Mouse (Mus musculus) lung, postnatal 0 days (tissue): Measurements from ENCODE around the gene Gm21954. TPM values are rescaled to one million over a fixed set of nuclear protein-coding genes. Genes with fewer than 3 reads are reported as not detected.

Experiments used
- ATAC-seq: fragments of 200-750 bp; cut with Nextera tagmentation; 2 replicates; pipeline ENCODE4 v1.8.0; 2017; ENCODE audit warnings: moderate library complexity
- DNase-seq: peaks from one replicate; pipeline ENCODE4 v3.0.0-alpha.2; 2016; ENCODE audit warnings: low spot score
- H3K27ac ChIP-seq: fragments of 300-500 bp; sonication (generic); 2 replicates; pipeline ENCODE4 v1.5.1; 2014; ENCODE audit warnings: antibody characterized with exemption, mild to moderate bottlenecking, low read length, mixed read lengths
- H3K27me3 ChIP-seq: fragments of 300-500 bp; sonication (generic); replicated peaks from 2 replicates; pipeline ENCODE4 v1.6.1; 2014; ENCODE audit warnings: low read length, mixed read lengths; ENCODE audit not compliant: insufficient read depth
- H3K36me3 ChIP-seq: fragments of 300-500 bp; sonication (generic); 2 replicates; pipeline ENCODE4 v1.6.1; 2014; ENCODE audit warnings: low read length, mixed read lengths; ENCODE audit not compliant: insufficient read depth
- H3K4me1 ChIP-seq: fragments of 300-500 bp; sonication (generic); 2 replicates; pipeline ENCODE4 v1.6.1; 2014; ENCODE audit warnings: antibody characterized with exemption, low read depth, low read length, mixed read lengths; ENCODE audit not compliant: insufficient read depth
- H3K4me2 ChIP-seq: fragments of 300-500 bp; sonication (generic); replicated peaks from 2 replicates; pipeline ENCODE4 v1.6.1; 2014; ENCODE audit warnings: low read depth, mild to moderate bottlenecking, low read length, moderate library complexity, mixed read lengths
- H3K4me3 ChIP-seq: fragments of 300-500 bp; sonication (generic); 2 replicates; pipeline ENCODE4 v1.5.1; 2014; ENCODE audit warnings: low read depth, low read length
- H3K9ac ChIP-seq: fragments of 300-500 bp; sonication (generic); replicated peaks from 2 replicates; pipeline ENCODE4 v1.6.1; 2014; ENCODE audit warnings: low read depth, mild to moderate bottlenecking
- H3K9me3 ChIP-seq: fragments of 300-500 bp; sonication (generic); 2 replicates; pipeline ENCODE4 v1.6.1; 2016; ENCODE audit warnings: low read length, mixed read lengths
- CTCF ChIP-seq: IDR thresholded peaks from 2 replicates; pipeline ENCODE4 v1.5.1; 2016; ENCODE audit warnings: antibody characterized with exemption, mild to moderate bottlenecking
- EP300 ChIP-seq: IDR thresholded peaks from 2 replicates; pipeline ENCODE4 v1.6.1; 2016; ENCODE audit warnings: antibody characterized with exemption, mild to moderate bottlenecking, control low read depth
- WGBS: fragments of 180-500 bp; shearing (Covaris S2); extraction: QIAGEN DNeasy Blood & Tissue Kit; methylation state at CpG from one replicate; pipeline ENCODE4 v1.1.7; 2014; 5-methylcytosine and 5-hydroxymethylcytosine counted together
- polyA plus RNA-seq: library from polyadenylated mRNA; unstranded; fragments of >200 nt; fragmentation: Nextera tagmentation; extraction: Ambion mirVana; gene quantifications from 2 replicates; pipeline ENCODE4 v1.2.1, GENCODE M21; 2015

Gm21954 gene
- polyA plus RNA-seq, 1 experiment from 2014 or later: not detected

DNA sequence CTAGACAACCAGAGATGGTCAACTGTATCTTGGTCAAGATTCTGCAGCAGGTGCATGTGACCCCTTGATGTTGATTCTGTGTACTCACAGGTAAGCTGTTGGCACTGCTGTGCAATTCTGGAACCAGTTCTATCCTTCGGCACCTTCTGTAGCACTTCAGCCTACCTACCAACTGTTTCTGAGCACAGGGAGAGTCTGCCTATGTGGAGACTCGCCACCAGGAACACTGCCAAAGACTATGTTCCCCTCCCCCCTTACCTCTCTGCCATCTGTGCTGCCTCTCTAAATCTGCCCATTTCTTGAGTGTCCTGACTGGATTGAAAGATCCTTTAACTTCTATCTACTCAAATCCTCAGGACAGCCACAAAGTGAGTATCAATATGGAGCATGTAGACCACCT lies 28.3 kb downstream of the Gm21954 start:
- H3K4me1 ChIP-seq: no peaks in the 10 kb centered on the region
- ATAC-seq: no peak
- TF ChIP-seq EP300: no peak
- no peak for TF ChIP-seq CTCF
- H3K4me2 ChIP-seq: no peak overlapping the region
- no peak overlapping the region for H3K27ac ChIP-seq
- no peak overlapping the region for H3K4me3 ChIP-seq
- WGBS: 86% methylated on average over 2 of the region's 2 CpGs
- H3K9ac ChIP-seq: no peak overlapping the region
- no peaks in the 10 kb centered on the region for H3K27me3 ChIP-seq
- H3K36me3 ChIP-seq: no peaks in the 10 kb centered on the region
- DNase-seq: no peak
- H3K9me3 ChIP-seq: no peaks in the 10 kb centered on the region

DNA sequence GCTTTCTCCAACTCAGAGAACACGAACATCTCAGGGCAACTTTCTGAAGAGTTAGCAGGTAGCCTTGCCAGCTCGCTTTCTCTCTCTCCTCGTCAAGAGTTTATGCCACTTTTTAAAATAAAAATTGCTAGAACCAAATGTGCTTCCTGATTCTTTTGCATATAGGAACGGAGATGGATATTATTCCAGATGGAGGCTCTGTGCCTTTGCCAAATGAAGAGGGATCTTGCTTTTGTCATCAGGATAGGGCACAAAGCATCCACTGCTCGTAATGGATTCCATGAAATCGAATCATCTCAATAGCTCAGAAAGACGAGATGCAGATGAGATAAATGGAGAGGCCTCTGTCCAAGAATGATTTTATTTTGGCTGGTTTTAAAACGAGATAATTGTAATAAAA lies 28.7 kb downstream of the Gm21954 start:
- ATAC-seq: no peak
- H3K4me2 ChIP-seq: no peak overlapping the region
- TF ChIP-seq CTCF (no peak), EP300 (no peak)
- no peak overlapping the region for H3K27ac ChIP-seq
- DNase-seq: no peak
- no peak overlapping the region for H3K9ac ChIP-seq
- no peaks in the 10 kb centered on the region for H3K4me1 ChIP-seq
- H3K27me3 ChIP-seq: no peaks in the 10 kb centered on the region
- WGBS: 78% methylated on average over 8 of the region's 8 CpGs
- no peaks in the 10 kb centered on the region for H3K9me3 ChIP-seq
- no peak overlapping the region for H3K4me3 ChIP-seq
- H3K36me3 ChIP-seq: no peaks in the 10 kb centered on the region

DNA sequence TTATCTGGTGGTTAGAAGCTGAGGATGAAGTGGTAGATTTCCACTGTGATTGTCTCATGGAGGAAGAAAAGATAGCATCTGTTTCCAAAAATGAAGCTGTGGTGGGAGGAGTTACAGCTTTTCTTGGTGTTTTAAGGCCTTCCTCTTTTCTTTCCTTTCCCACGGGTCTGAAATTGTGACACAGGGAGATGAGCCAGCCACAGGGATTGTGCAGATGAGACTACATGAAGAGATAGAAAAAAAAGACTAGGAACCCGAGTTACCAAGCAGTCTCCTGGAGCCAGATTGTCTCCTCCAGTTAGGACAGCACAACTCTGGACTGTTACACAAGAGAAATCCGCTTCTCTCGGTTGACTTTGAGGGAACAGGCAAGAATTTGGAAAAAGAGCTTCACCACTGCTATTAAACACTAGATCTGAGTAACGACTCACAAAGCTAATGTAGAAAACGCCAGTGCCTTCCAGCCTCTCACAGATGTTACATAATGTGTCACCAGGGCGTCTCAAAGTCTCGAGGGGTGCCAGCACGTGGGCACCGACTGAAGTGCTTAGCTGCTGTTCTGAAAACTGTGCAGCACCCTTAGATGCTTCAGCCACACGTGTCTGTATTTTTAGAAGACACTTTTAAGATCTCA lies 29.9 kb downstream of the Gm21954 start:
- no peak overlapping the region for H3K4me2 ChIP-seq
- no peaks in the 10 kb centered on the region for H3K27me3 ChIP-seq
- no peak overlapping the region for H3K27ac ChIP-seq
- no peaks in the 10 kb centered on the region for H3K9me3 ChIP-seq
- TF ChIP-seq EP300 (no peak), CTCF (no peak)
- ATAC-seq (no peak), DNase-seq (no peak)
- no peaks in the 10 kb centered on the region for H3K36me3 ChIP-seq
- 60% methylated on average over 11 of the region's 11 CpGs for WGBS
- H3K4me3 ChIP-seq: no peak overlapping the region
- no peaks in the 10 kb centered on the region for H3K4me1 ChIP-seq
- no peak overlapping the region for H3K9ac ChIP-seq

DNA sequence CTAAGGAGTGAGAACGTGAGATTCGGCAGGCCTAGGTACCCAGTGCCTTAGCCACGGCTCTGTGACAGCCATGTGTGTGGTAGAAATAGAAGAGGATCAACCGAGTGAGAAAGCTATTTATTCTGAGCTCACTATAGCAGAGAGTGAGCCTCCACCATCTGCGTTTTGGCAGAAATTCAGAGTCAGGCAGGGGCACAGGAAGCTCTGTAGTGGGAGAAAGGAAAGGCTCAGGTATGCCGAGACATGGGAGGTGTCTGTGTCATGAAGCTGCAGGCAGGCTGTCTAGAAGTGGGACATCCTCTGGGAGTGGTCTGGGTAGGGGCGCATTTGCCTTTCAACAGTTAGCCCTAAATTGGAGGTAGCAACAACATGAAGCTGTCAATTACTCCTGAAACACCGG lies 31.7 kb downstream of the Gm21954 start:
- ATAC-seq: no peak
- Histone ChIP-seq H3K4me2 (no peak overlapping the region), H3K4me3 (no peak overlapping the region), H3K27ac (no peak overlapping the region), H3K4me1 (no peaks in the 10 kb centered on the region), H3K27me3 (no peaks in the 10 kb centered on the region), H3K9me3 (no peaks in the 10 kb centered on the region), H3K9ac (no peak overlapping the region), H3K36me3 (no peaks in the 10 kb centered on the region)
- TF ChIP-seq CTCF (no peak), EP300 (no peak)
- no peak for DNase-seq
- 48% methylated on average over 8 of the region's 8 CpGs for WGBS

DNA sequence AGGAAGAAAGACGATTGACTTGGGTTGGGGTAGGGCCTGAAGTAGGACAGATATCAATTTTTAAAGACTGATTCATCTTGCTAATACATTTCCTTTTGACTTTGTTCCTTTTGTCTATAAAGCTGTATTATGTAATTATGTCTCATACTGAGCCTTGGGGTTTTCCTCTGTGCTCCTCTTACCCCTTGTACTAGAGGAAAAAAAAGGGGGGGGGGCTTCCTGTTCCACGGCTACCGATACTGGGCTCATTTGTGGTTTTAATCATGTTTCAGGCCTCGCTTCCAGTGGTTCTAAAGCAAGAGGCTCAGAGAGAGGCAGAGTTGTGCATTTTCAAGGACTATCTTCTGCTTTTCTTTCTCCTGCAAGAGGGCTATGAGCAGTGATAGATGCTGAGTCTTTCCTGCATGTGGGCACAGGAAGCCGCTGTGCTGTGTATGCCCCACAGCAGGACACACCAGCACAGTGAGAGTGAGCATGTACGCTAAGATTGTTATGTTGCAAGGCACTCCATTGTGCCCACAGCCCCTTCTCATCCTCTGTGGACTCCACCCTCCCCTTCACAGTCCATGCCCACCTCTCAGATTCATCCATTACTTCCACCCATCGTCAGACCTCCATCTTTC lies 33.1 kb downstream of the Gm21954 start:
- Histone ChIP-seq H3K36me3 (no peaks in the 10 kb centered on the region), H3K4me1 (no peaks in the 10 kb centered on the region), H3K4me3 (no peak overlapping the region), H3K9me3 (no peaks in the 10 kb centered on the region), H3K27ac (no peak overlapping the region), H3K4me2 (no peak overlapping the region), H3K9ac (no peak overlapping the region), H3K27me3 (no peaks in the 10 kb centered on the region)
- ATAC-seq (no peak), DNase-seq (no peak)
- 71% methylated on average over 7 of the region's 7 CpGs for WGBS
- TF ChIP-seq EP300 (no peak), CTCF (no peak)

DNA sequence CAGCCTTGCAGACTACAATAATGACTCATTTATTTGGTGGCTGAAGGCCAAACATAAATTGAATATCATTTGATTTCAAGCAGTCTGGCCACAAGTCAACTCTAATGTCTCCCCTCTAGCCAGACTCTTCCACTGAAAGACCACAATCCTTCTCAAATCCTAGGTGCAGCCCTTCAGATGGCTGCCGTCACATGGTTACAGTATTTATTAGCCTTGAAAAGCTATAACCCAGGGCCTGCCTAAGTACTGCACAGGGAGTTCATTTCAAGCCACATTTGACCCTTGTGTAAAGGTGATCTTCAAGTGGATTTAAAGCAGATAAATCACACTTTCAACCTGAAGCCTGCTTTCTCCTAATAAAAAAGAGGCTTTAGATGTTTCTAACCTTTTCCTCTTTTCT lies 37.7 kb downstream of the Gm21954 start:
- Histone ChIP-seq H3K27me3 (no peaks in the 10 kb centered on the region), H3K36me3 (no peaks in the 10 kb centered on the region), H3K4me2 (no peak overlapping the region), H3K4me1 (no peaks in the 10 kb centered on the region), H3K9ac (no peak overlapping the region), H3K27ac (no peak overlapping the region), H3K9me3 (no peaks in the 10 kb centered on the region), H3K4me3 (no peak overlapping the region)
- 83% methylated on average over 1 of the region's 1 CpGs for WGBS
- DNase-seq (no peak), ATAC-seq (no peak)
- TF ChIP-seq CTCF: no peak
- TF ChIP-seq EP300: no peak

DNA sequence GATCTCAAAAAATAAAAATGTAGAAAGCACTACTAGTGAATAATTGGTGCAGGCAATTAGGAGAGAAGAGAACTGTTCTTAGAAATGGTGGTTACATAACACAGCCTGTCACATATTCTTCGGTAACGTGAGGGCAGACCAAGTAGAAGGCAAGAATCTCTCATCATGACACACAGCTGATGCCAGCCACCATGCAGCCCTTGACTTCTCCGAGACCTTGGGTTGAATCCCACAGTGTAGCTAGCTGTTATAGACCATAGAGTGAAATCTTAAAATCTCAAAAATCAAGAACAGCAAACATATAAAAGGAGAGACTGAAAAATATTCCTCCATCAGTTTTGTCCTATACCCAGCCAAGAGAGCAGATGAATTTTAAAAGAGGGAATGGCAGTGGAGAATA lies 40.8 kb downstream of the Gm21954 start:
- no peak overlapping the region for H3K9ac ChIP-seq
- no peak for ATAC-seq
- H3K9me3 ChIP-seq: no peaks in the 10 kb centered on the region
- H3K4me2 ChIP-seq: no peak overlapping the region
- H3K36me3 ChIP-seq: no peaks in the 10 kb centered on the region
- no peaks in the 10 kb centered on the region for H3K27me3 ChIP-seq
- no peak overlapping the region for H3K27ac ChIP-seq
- no peak for DNase-seq
- no peak overlapping the region for H3K4me3 ChIP-seq
- H3K4me1 ChIP-seq: no peaks in the 10 kb centered on the region
- TF ChIP-seq CTCF (no peak), EP300 (no peak)
- 86% methylated on average over 3 of the region's 3 CpGs for WGBS
